In genomic region chr7:115766316-115766715, GRCm38 (mm10) we compare ENCODE assay signal across 21 mouse cellular contexts.
DNase-seq lines count a peak whose midpoint lies in the region; ATAC-seq and TF ChIP-seq lines count a peak whose summit lies in the region.
"Had no signal": no experiment of that assay in that cellular context is flagged by ENCODE, and none has a peak within 500 bp of the region (broad histone marks: within the 10 kb centered on the region; RNA-seq: fewer than 3 reads in every experiment).

No protein-coding gene starts in this region.

- no peak overlapping the region for H3K9ac ChIP-seq in lung, embryonic 14.5 days
- no peak overlapping the region for H3K9ac ChIP-seq in lung, embryonic 16.5 days (ENCODE audit: low read length)
- H3K9ac ChIP-seq: embryonic facial prominence, embryonic 12.5 days; embryonic facial prominence, embryonic 15.5 days; forebrain, embryonic 12.5 days had no signal

- H3K4me3 ChIP-seq in lung, embryonic 14.5 days (ENCODE audit: low read depth, low read length), result no peak overlapping the region
- no peak overlapping the region for H3K4me3 ChIP-seq in lung, embryonic 16.5 days (ENCODE audit: low read length)
- H3K4me3 ChIP-seq: embryonic facial prominence, embryonic 12.5 days; embryonic facial prominence, embryonic 15.5 days; erythroblast, embryonic 14.5 days; forebrain, embryonic 10.5 days; forebrain, embryonic 12.5 days had no signal

- H3K36me3 ChIP-seq in lung, embryonic 14.5 days (ENCODE audit: insufficient read depth), result no peaks in the 10 kb centered on the region
- H3K36me3 ChIP-seq in lung, embryonic 16.5 days (ENCODE audit: control insufficient read depth, insufficient read depth, low read length), result no peaks in the 10 kb centered on the region
- H3K36me3 ChIP-seq: embryonic facial prominence, embryonic 12.5 days; embryonic facial prominence, embryonic 15.5 days; forebrain, embryonic 10.5 days; forebrain, embryonic 12.5 days had no signal

- whole genome bisulfite sequencing in lung, embryonic 14.5 days, result 31% methylated on average over 8 of the region's 8 CpGs
- WGBS in lung, embryonic 16.5 days, result 44% methylated on average over 8 of the region's 8 CpGs

- H3K9me3 ChIP-seq in lung, embryonic 14.5 days (ENCODE audit: low read depth, low read length), result no peaks in the 10 kb centered on the region
- H3K9me3 ChIP-seq in lung, embryonic 16.5 days (ENCODE audit: control insufficient read depth, low read length), result no peaks in the 10 kb centered on the region
- H3K9me3 ChIP-seq: embryonic facial prominence, embryonic 12.5 days; embryonic facial prominence, embryonic 15.5 days; forebrain, embryonic 10.5 days; forebrain, embryonic 12.5 days had no signal

- no peak overlapping the region for H3K4me2 ChIP-seq in lung, embryonic 14.5 days
- no peak overlapping the region for H3K4me2 ChIP-seq in lung, embryonic 16.5 days (ENCODE audit: low read depth, low read length)
- H3K4me2 ChIP-seq: embryonic facial prominence, embryonic 12.5 days; embryonic facial prominence, embryonic 15.5 days; forebrain, embryonic 12.5 days had no signal

- DNase-seq in lung, embryonic 14.5 days, result peak; percentile 65
- no peak for DNase-seq in lung, postnatal 25 days (ENCODE audit: low spot score)
- no peak for DNase-seq in lung, postnatal 36 days
- DNase-seq: adrenal gland, adult 2 months; adrenal gland, postnatal 10 days; adrenal gland, postnatal 25 days; cerebellum, adult 11 months; cerebellum, adult 18-20 months; cerebellum, adult 8-10 months; cerebellum, adult 9-11 months; cerebellum, postnatal 14 days; cerebellum, postnatal 36 days; embryo, embryonic 11 days had no signal

- no peak for TF ChIP-seq CTCF in lung, embryonic 14.5 days (IDR thresholded peaks at IDR 0.05; ENCODE audit: low read depth)

- H3K27me3 ChIP-seq in lung, embryonic 14.5 days (ENCODE audit: insufficient read depth, low read length), result no peaks in the 10 kb centered on the region
- H3K27me3 ChIP-seq in lung, embryonic 16.5 days (ENCODE audit: control insufficient read depth, insufficient read depth, low read depth, low read length), result no peaks in the 10 kb centered on the region
- H3K27me3 ChIP-seq: embryonic facial prominence, embryonic 12.5 days; embryonic facial prominence, embryonic 15.5 days; forebrain, embryonic 12.5 days had no signal

- ATAC-seq in lung, embryonic 14.5 days (ENCODE audit: insufficient read depth), result peak; percentile 84
- peak; percentile 73 for ATAC-seq in lung, embryonic 16.5 days (ENCODE audit: low read depth)
- ATAC-seq: forebrain, embryonic 14.5 days; forebrain, embryonic 16.5 days had no signal

- H3K27ac ChIP-seq in lung, embryonic 14.5 days (ENCODE audit: low read depth), result no peak overlapping the region
- no peak overlapping the region for H3K27ac ChIP-seq in lung, embryonic 16.5 days (ENCODE audit: low read length)
- H3K27ac ChIP-seq: embryonic facial prominence, embryonic 12.5 days; embryonic facial prominence, embryonic 15.5 days; forebrain, embryonic 10.5 days; forebrain, embryonic 12.5 days had no signal

- H3K4me1 ChIP-seq in lung, embryonic 14.5 days (ENCODE audit: insufficient read depth), result no peaks in the 10 kb centered on the region; the same call in 1 of the 2 replicates
- H3K4me1 ChIP-seq in lung, embryonic 16.5 days (replicated peaks; ENCODE audit: control insufficient read depth, insufficient read depth, low read length), result no peaks in the 10 kb centered on the region
- H3K4me1 ChIP-seq: embryonic facial prominence, embryonic 12.5 days; embryonic facial prominence, embryonic 15.5 days; forebrain, embryonic 12.5 days had no signal
